Mouse (Mus musculus): ENCODE results near the gene Epb41l4b. TPM values are rescaled to one million over a fixed set of nuclear protein-coding genes. Genes with fewer than 3 reads are reported as not detected.

The Epb41l4b gene
- polyA plus RNA-seq, 1 experiment from 2014 or later = 8.4 TPM

GRCm38 (mm10) chr4:57140992-57141717, 2.1 kb downstream of the Epb41l4b start:
- Histone ChIP-seq H3K27me3 (ENCODE audit: insufficient read depth, low read length) (peaks cover 25% of the 10 kb centered on the region), H3K9ac (replicated peaks) (peak overlapping the region; percentile 64)

GRCm38 (mm10) chr4:57140200-57140799, 2.9 kb downstream of the Epb41l4b start:
- no peaks in the 10 kb centered on the region for H3K9me3 ChIP-seq (ENCODE audit: low read length)
- no peak overlapping the region for H3K9ac ChIP-seq (replicated peaks)
- peaks cover 13% of the 10 kb centered on the region for H3K4me1 ChIP-seq (ENCODE audit: insufficient read depth)
- DNase-seq = no peak
- TF ChIP-seq CTCF (IDR thresholded peaks at IDR 0.05; ENCODE audit: low read depth) (no peak), EP300 (IDR thresholded peaks at IDR 0.05; ENCODE audit: low read depth) (no peak)
- no peak for ATAC-seq
- no peak overlapping the region for H3K4me3 ChIP-seq (ENCODE audit: low read depth, low read length)
- peaks cover 25% of the 10 kb centered on the region for H3K27me3 ChIP-seq (ENCODE audit: insufficient read depth, low read length)
- 60% methylated on average over 4 of the region's 4 CpGs for WGBS (ENCODE audit: insufficient replicate concordance)
- 0 out of 2 replicates have a peak overlapping the region, but pooled peaks have one; percentile 4 for H3K27ac ChIP-seq (ENCODE audit: low read depth)
- no peak overlapping the region for H3K4me2 ChIP-seq (ENCODE audit: low read depth, low read length)
- H3K36me3 ChIP-seq (replicated peaks; ENCODE audit: insufficient read depth, low read length) = no peaks in the 10 kb centered on the region

More at GRCm38 (mm10) chr4:57140992-57141717, 2.1 kb downstream of the Epb41l4b start:
- Histone ChIP-seq H3K9me3 (ENCODE audit: low read length) (no peaks in the 10 kb centered on the region), H3K4me3 (ENCODE audit: low read depth, low read length) (peak overlapping the region; percentile 58), H3K4me1 (ENCODE audit: insufficient read depth) (peaks cover 13% of the 10 kb centered on the region), H3K27ac (ENCODE audit: low read depth) (no peak overlapping the region), H3K4me2 (ENCODE audit: low read depth, low read length) (peak overlapping the region; percentile 82), H3K36me3 (replicated peaks; ENCODE audit: insufficient read depth, low read length) (no peaks in the 10 kb centered on the region)
- DNase-seq (no peak), ATAC-seq (no peak)
- no peak for TF ChIP-seq EP300 (IDR thresholded peaks at IDR 0.05; ENCODE audit: low read depth)
- TF ChIP-seq CTCF (IDR thresholded peaks at IDR 0.05; ENCODE audit: low read depth) = no peak
- 26% methylated on average over 15 of the region's 15 CpGs for WGBS (ENCODE audit: insufficient replicate concordance)

GRCm38 (mm10) chr4:57139433-57139832, 3.8 kb downstream of the Epb41l4b start:
- WGBS (ENCODE audit: insufficient replicate concordance) = 59% methylated on average over 10 of the region's 10 CpGs
- Histone ChIP-seq H3K36me3 (replicated peaks; ENCODE audit: insufficient read depth, low read length) (no peaks in the 10 kb centered on the region), H3K27ac (ENCODE audit: low read depth) (0 out of 2 replicates have a peak overlapping the region, but pooled peaks have one; percentile 4), H3K4me3 (ENCODE audit: low read depth, low read length) (no peak overlapping the region), H3K4me1 (ENCODE audit: insufficient read depth) (peaks cover 13% of the 10 kb centered on the region), H3K9me3 (ENCODE audit: low read length) (no peaks in the 10 kb centered on the region), H3K4me2 (ENCODE audit: low read depth, low read length) (peak overlapping the region; percentile 42), H3K9ac (replicated peaks) (no peak overlapping the region), H3K27me3 (ENCODE audit: insufficient read depth, low read length) (peaks cover 25% of the 10 kb centered on the region)
- DNase-seq (peak; percentile 62), ATAC-seq (peak; percentile 77)
- TF ChIP-seq EP300 (IDR thresholded peaks at IDR 0.05; ENCODE audit: low read depth) (no peak), CTCF (IDR thresholded peaks at IDR 0.05; ENCODE audit: low read depth) (no peak)

DNA sequence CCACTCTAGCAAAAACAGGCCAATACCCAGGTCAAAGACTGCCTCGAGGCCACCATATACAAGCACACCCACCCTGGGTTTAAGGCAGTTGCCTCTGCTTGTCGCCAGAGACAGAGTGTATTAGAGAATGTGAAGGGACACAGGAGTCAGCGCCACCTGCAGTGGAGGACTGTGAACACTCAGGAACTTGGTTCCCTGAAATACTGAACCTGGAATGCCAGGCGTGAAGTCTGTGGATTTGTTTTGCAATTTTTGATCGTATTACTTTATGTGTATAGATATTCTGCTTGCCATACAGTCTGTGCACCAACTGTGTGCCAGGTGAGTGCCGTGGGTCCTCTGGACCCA, 5.2 kb downstream of the Epb41l4b start:
- TF ChIP-seq EP300 (IDR thresholded peaks at IDR 0.05; ENCODE audit: low read depth) (no peak), CTCF (IDR thresholded peaks at IDR 0.05; ENCODE audit: low read depth) (peak; percentile 36; the same call in 1 of the 2 replicates)
- Histone ChIP-seq H3K9me3 (ENCODE audit: low read length) (no peaks in the 10 kb centered on the region), H3K9ac (replicated peaks) (no peak overlapping the region), H3K27ac (ENCODE audit: low read depth) (0 out of 2 replicates have a peak overlapping the region, but pooled peaks have one; percentile 29), H3K27me3 (ENCODE audit: insufficient read depth, low read length) (peaks cover 18% of the 10 kb centered on the region), H3K4me3 (ENCODE audit: low read depth, low read length) (no peak overlapping the region), H3K36me3 (replicated peaks; ENCODE audit: insufficient read depth, low read length) (no peaks in the 10 kb centered on the region), H3K4me2 (ENCODE audit: low read depth, low read length) (no peak overlapping the region), H3K4me1 (ENCODE audit: insufficient read depth) (peaks cover 13% of the 10 kb centered on the region)
- ATAC-seq = no peak
- WGBS (ENCODE audit: insufficient replicate concordance) = 58% methylated on average over 6 of the region's 6 CpGs
- no peak for DNase-seq

- peaks cover 13% of the 10 kb centered on the region for H3K4me1 ChIP-seq (ENCODE audit: insufficient read depth)
- DNase-seq (no peak), ATAC-seq (no peak)
- peak overlapping the region; percentile 29; the same call in 1 of the 2 replicates for H3K27ac ChIP-seq (ENCODE audit: low read depth)
- H3K36me3 ChIP-seq (replicated peaks; ENCODE audit: insufficient read depth, low read length) = no peaks in the 10 kb centered on the region
- no peak overlapping the region for H3K4me3 ChIP-seq (ENCODE audit: low read depth, low read length)
- H3K4me2 ChIP-seq (ENCODE audit: low read depth, low read length) = 0 out of 2 replicates have a peak overlapping the region, but pooled peaks have one; percentile 20
- peaks cover 16% of the 10 kb centered on the region for H3K27me3 ChIP-seq (ENCODE audit: insufficient read depth, low read length)
- WGBS (ENCODE audit: insufficient replicate concordance) = 52% methylated on average over 8 of the region's 8 CpGs
- H3K9me3 ChIP-seq (ENCODE audit: low read length) = no peaks in the 10 kb centered on the region
- TF ChIP-seq CTCF (IDR thresholded peaks at IDR 0.05; ENCODE audit: low read depth) = no peak
- TF ChIP-seq EP300 (IDR thresholded peaks at IDR 0.05; ENCODE audit: low read depth) = no peak
- no peak overlapping the region for H3K9ac ChIP-seq (replicated peaks)
Measured at GRCm38 (mm10) chr4:57137371-57138092, 5.7 kb downstream of the Epb41l4b start.

DNA sequence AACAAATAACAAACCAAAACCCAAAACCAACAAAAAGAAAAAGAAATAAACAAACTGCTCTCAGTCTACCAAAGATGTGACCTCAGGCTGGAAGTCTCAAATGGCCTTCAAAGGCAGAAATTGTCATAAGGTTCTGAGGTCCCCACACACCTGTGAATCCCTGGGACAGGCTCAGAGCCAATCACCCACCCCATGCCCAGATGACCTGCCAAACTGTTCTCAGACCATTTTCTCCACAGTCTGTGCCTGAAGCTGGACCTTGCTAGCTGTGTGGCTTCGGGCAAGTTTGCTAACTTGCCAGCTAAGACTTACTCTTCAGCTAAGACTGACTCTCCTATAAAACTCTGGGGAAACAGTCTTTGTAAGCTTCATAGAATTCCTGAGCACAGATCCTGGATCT, 7.8 kb downstream of the Epb41l4b start:
- Histone ChIP-seq H3K9ac (replicated peaks) (no peak overlapping the region), H3K27ac (ENCODE audit: low read depth) (no peak overlapping the region), H3K36me3 (replicated peaks; ENCODE audit: insufficient read depth, low read length) (no peaks in the 10 kb centered on the region), H3K27me3 (ENCODE audit: insufficient read depth, low read length) (no peaks in the 10 kb centered on the region), H3K4me2 (ENCODE audit: low read depth, low read length) (no peak overlapping the region), H3K4me1 (ENCODE audit: insufficient read depth) (peaks cover 10% of the 10 kb centered on the region), H3K4me3 (ENCODE audit: low read depth, low read length) (no peak overlapping the region), H3K9me3 (ENCODE audit: low read length) (no peaks in the 10 kb centered on the region)
- ATAC-seq = no peak
- TF ChIP-seq EP300 (IDR thresholded peaks at IDR 0.05; ENCODE audit: low read depth) (no peak), CTCF (IDR thresholded peaks at IDR 0.05; ENCODE audit: low read depth) (no peak)
- WGBS (ENCODE audit: insufficient replicate concordance) = 67% methylated on average over 1 of the region's 1 CpGs
- DNase-seq = no peak
